Mouse (Mus musculus) neural tube, embryonic 13.5 days (tissue): ENCODE measurements around the gene Olfr402. TPM values are rescaled to one million over a fixed set of nuclear protein-coding genes. Genes with fewer than 3 reads are reported as not detected.
"Not testable (repeated sequence)": the region's sequence is repeated elsewhere in the genome, so short reads cannot be mapped to it uniquely, and the experiment has no call there.

Source experiments
- ATAC-seq: fragments of 200-750 bp; cut with Nextera tagmentation; 2 replicates; pipeline ENCODE4 v1.8.0; 2017; ENCODE audit warnings: low read depth, mild to moderate bottlenecking, moderate TSS enrichment, moderate library complexity
- H3K27ac ChIP-seq: fragments of 300-500 bp; sonication (generic); replicated peaks from 2 replicates; pipeline ENCODE4 v1.5.1; 2015; ENCODE audit warnings: moderate library complexity, mild to moderate bottlenecking, inconsistent platforms
- H3K27me3 ChIP-seq: fragments of 300-500 bp; sonication (generic); 2 replicates; pipeline ENCODE4 v1.6.1; 2015; ENCODE audit warnings: mild to moderate bottlenecking, inconsistent platforms
- H3K36me3 ChIP-seq: fragments of 300-500 bp; sonication (generic); 2 replicates; pipeline ENCODE4 v1.6.1; 2015; ENCODE audit warnings: mild to moderate bottlenecking, inconsistent platforms
- H3K4me1 ChIP-seq: fragments of 300-500 bp; sonication (generic); replicated peaks from 2 replicates; pipeline ENCODE4 v1.6.1; 2015; ENCODE audit warnings: inconsistent platforms
- H3K4me2 ChIP-seq: fragments of 300-500 bp; sonication (generic); 2 replicates; pipeline ENCODE4 v1.6.1; 2015; ENCODE audit warnings: inconsistent platforms, mild to moderate bottlenecking, moderate library complexity
- H3K4me3 ChIP-seq: fragments of 300-500 bp; sonication (generic); 2 replicates; pipeline ENCODE4 v1.5.1; 2015; ENCODE audit warnings: mild to moderate bottlenecking, inconsistent platforms
- H3K9ac ChIP-seq: fragments of 300-500 bp; sonication (generic); 2 replicates; pipeline ENCODE4 v1.6.1; 2015; ENCODE audit warnings: moderate library complexity, mild to moderate bottlenecking, inconsistent platforms
- H3K9me3 ChIP-seq: fragments of 300-500 bp; sonication (generic); 2 replicates; pipeline ENCODE4 v1.6.1; 2016; ENCODE audit warnings: inconsistent platforms
- WGBS: fragments of 180-500 bp; shearing (Covaris S2); methylation state at CpG from one replicate; pipeline ENCODE4 v1.1.7; 2015; 5-methylcytosine and 5-hydroxymethylcytosine counted together
- polyA plus RNA-seq: library from polyadenylated mRNA; unstranded; fragments of >200 nt; fragmentation: Nextera tagmentation; extraction: Ambion mirVana; gene quantifications from 2 replicates; pipeline ENCODE4 v1.2.1, GENCODE M21; 2015

Gene Olfr402
- polyA plus RNA-seq, result not detected in 2 replicates

GRCm38 (mm10) chr11:74153229-74153628 lies at the start of gene Olfr402:
Olfr402 (plus strand) TSS chr11:74153529.
- no peak within 1 kb of the TSS for H3K4me3 ChIP-seq
- H3K27ac ChIP-seq, result no peak within 1 kb of the TSS
- no peaks in the 10 kb centered on the region for H3K4me1 ChIP-seq
- no peak within 1 kb of the TSS for H3K9ac ChIP-seq
- peaks cover 34% of the 10 kb centered on the region for H3K9me3 ChIP-seq
- no peaks in the 10 kb centered on the region for H3K27me3 ChIP-seq
- 74% methylated on average over 3 of the region's 3 CpGs for WGBS
- ATAC-seq, result no peak
- no peaks in the 10 kb centered on the region for H3K36me3 ChIP-seq
- H3K4me2 ChIP-seq, result no peak within 1 kb of the TSS

- 36% methylated on average over 5 of the region's 5 CpGs for WGBS
Measured at GRCm38 (mm10) chr11:74105066-74105465, 48.3 kb upstream of the Olfr402 start.

GRCm38 (mm10) chr11:74113412-74113811 lies 39.9 kb upstream of the Olfr402 start, which contains the start of gene Olfr401:
Olfr401 (plus strand) TSS chr11:74113712.
- peaks cover 33% of the 10 kb centered on the region for H3K9me3 ChIP-seq

More at GRCm38 (mm10) chr11:74105066-74105465, 48.3 kb upstream of the Olfr402 start:
- H3K36me3 ChIP-seq, result no peaks in the 10 kb centered on the region
- ATAC-seq, result no peak
- no peaks in the 10 kb centered on the region for H3K4me1 ChIP-seq
- H3K9me3 ChIP-seq, result peaks cover 18% of the 10 kb centered on the region
- H3K9ac ChIP-seq, result no peak overlapping the region
- no peak overlapping the region for H3K4me3 ChIP-seq
- H3K4me2 ChIP-seq, result no peak overlapping the region
- H3K27ac ChIP-seq, result no peak overlapping the region
- no peaks in the 10 kb centered on the region for H3K27me3 ChIP-seq

GRCm38 (mm10) chr11:74140001-74140400 lies 13.3 kb upstream of the Olfr402 start:
- WGBS, result 26% methylated on average over 1 of the region's 1 CpGs
- not testable (repeated sequence) for H3K4me2 ChIP-seq, H3K9ac ChIP-seq, H3K4me1 ChIP-seq, H3K27me3 ChIP-seq, H3K4me3 ChIP-seq, H3K36me3 ChIP-seq, ATAC-seq, H3K27ac ChIP-seq
- peaks cover 57% of the 10 kb centered on the region for H3K9me3 ChIP-seq

More at GRCm38 (mm10) chr11:74113412-74113811, 39.9 kb upstream of the Olfr402 start, which contains the start of gene Olfr401:
- Histone ChIP-seq H3K36me3 (no peaks in the 10 kb centered on the region), H3K27me3 (no peaks in the 10 kb centered on the region), H3K27ac (no peak within 1 kb of the TSS), H3K4me3 (no peak within 1 kb of the TSS), H3K4me2 (no peak within 1 kb of the TSS), H3K4me1 (no peaks in the 10 kb centered on the region), H3K9ac (no peak within 1 kb of the TSS)
- no peak for ATAC-seq

- Histone ChIP-seq H3K27me3 (no peaks in the 10 kb centered on the region), H3K4me3 (no peak overlapping the region), H3K4me1 (no peaks in the 10 kb centered on the region), H3K36me3 (no peaks in the 10 kb centered on the region), H3K9me3 (peaks cover 65% of the 10 kb centered on the region), H3K9ac (no peak overlapping the region), H3K4me2 (no peak overlapping the region), H3K27ac (no peak overlapping the region)
- ATAC-seq, result no peak
Measured at GRCm38 (mm10) chr11:74145866-74146265, 7.5 kb upstream of the Olfr402 start.

- ATAC-seq, result no peak
- Histone ChIP-seq H3K4me2 (no peak overlapping the region), H3K36me3 (no peaks in the 10 kb centered on the region), H3K27me3 (no peaks in the 10 kb centered on the region), H3K27ac (no peak overlapping the region), H3K9me3 (peaks cover 3% of the 10 kb centered on the region; the same call in 1 of the 2 replicates), H3K4me1 (no peaks in the 10 kb centered on the region), H3K9ac (no peak overlapping the region), H3K4me3 (no peak overlapping the region)
Measured at GRCm38 (mm10) chr11:74168771-74169170, 15.4 kb downstream of the Olfr402 start.

GRCm38 (mm10) chr11:74183168-74183567 lies 29.8 kb downstream of the Olfr402 start:
- peaks cover 15% of the 10 kb centered on the region for H3K9me3 ChIP-seq
- H3K36me3 ChIP-seq, result no peaks in the 10 kb centered on the region
- no peak overlapping the region for H3K27ac ChIP-seq
- 82% methylated on average over 4 of the region's 4 CpGs for WGBS
- no peak overlapping the region for H3K4me3 ChIP-seq
- H3K27me3 ChIP-seq, result no peaks in the 10 kb centered on the region
- no peak for ATAC-seq
- no peak overlapping the region for H3K9ac ChIP-seq
- H3K4me1 ChIP-seq, result no peaks in the 10 kb centered on the region
- no peak overlapping the region for H3K4me2 ChIP-seq

GRCm38 (mm10) chr11:74183745-74184144 lies 30.4 kb downstream of the Olfr402 start:
- Histone ChIP-seq H3K36me3 (no peaks in the 10 kb centered on the region), H3K9ac (no peak overlapping the region), H3K9me3 (peaks cover 15% of the 10 kb centered on the region), H3K4me2 (no peak overlapping the region), H3K27me3 (no peaks in the 10 kb centered on the region), H3K4me3 (no peak overlapping the region), H3K4me1 (no peaks in the 10 kb centered on the region), H3K27ac (no peak overlapping the region)
- WGBS, result 80% methylated on average over 4 of the region's 4 CpGs
- no peak for ATAC-seq

- H3K4me2 ChIP-seq, result no peak within 1 kb of the TSS
- no peaks in the 10 kb centered on the region for H3K4me1 ChIP-seq
- no peak within 1 kb of the TSS for H3K4me3 ChIP-seq
- no peak for ATAC-seq
- H3K36me3 ChIP-seq, result no peaks in the 10 kb centered on the region
- H3K9me3 ChIP-seq, result peaks cover 11% of the 10 kb centered on the region
- H3K9ac ChIP-seq, result no peak within 1 kb of the TSS
- H3K27ac ChIP-seq, result no peak within 1 kb of the TSS
- H3K27me3 ChIP-seq, result no peaks in the 10 kb centered on the region
Measured at GRCm38 (mm10) chr11:74185949-74186348, 32.6 kb downstream of the Olfr402 start, which contains the start of gene Olfr403. Olfr403 (plus strand) TSS chr11:74186249.

Other genes starting within 250 kb of the Olfr402 start
- gene Olfr395, start 244.2 kb upstream of the Olfr402 start, polyA plus RNA-seq, result not detected in 2 replicates
- not detected in 2 replicates for gene Olfr23, start 216.9 kb upstream of the Olfr402 start, polyA plus RNA-seq
- gene Olfr397, start 192.7 kb upstream of the Olfr402 start, polyA plus RNA-seq, result not detected in 2 replicates
- gene Olfr398, start 163.1 kb upstream of the Olfr402 start, polyA plus RNA-seq, result not detected in 2 replicates
- gene Olfr139, start 97.0 kb upstream of the Olfr402 start, polyA plus RNA-seq, result not detected in 2 replicates
- not detected in 2 replicates for gene Olfr399, start 96.9 kb upstream of the Olfr402 start, polyA plus RNA-seq
- not detected in 2 replicates for gene Zfp616, start 83.6 kb upstream of the Olfr402 start, polyA plus RNA-seq
- not detected in 2 replicates for gene Olfr401, start 39.8 kb upstream of the Olfr402 start, polyA plus RNA-seq
- not detected in 2 replicates for gene Olfr403, start 32.7 kb downstream of the Olfr402 start, polyA plus RNA-seq
- gene Olfr43, start 57.9 kb downstream of the Olfr402 start, polyA plus RNA-seq, result not detected in 2 replicates
- gene Olfr406, start 106.3 kb downstream of the Olfr402 start, polyA plus RNA-seq, result not detected in 2 replicates
- not detected in 2 replicates for gene Olfr59, start 130.2 kb downstream of the Olfr402 start, polyA plus RNA-seq
- not detected in 2 replicates for gene Olfr410, start 184.5 kb downstream of the Olfr402 start, polyA plus RNA-seq
- gene Olfr411, start 199.1 kb downstream of the Olfr402 start, polyA plus RNA-seq, result not detected in 2 replicates
- gene Olfr412, start 208.5 kb downstream of the Olfr402 start, polyA plus RNA-seq, result not detected in 2 replicates